Mouse (Mus musculus): ENCODE results near the gene Gbp2. TPM values are rescaled to one million over a fixed set of nuclear protein-coding genes. Genes with fewer than 3 reads are reported as not detected.

Gene Gbp2
- polyA plus RNA-seq (2011; ENCODE audit: insufficient read length, low read depth, missing spikeins) = 17.9 and 27.3 TPM in 2 replicates

- TF ChIP-seq POLR2A (IDR thresholded peaks at IDR 0.05; ENCODE audit: low read depth, low read length) = 0 out of 2 replicates have a peak, but pooled peaks have one; percentile 15
- no peak for TF ChIP-seq CTCF (IDR thresholded peaks at IDR 0.05; ENCODE audit: borderline replicate concordance, insufficient read depth, low read length)
- peak within 1 kb of the TSS; percentile 69 for H3K27ac ChIP-seq (ENCODE audit: insufficient read depth, low read length)
- H3K4me3 ChIP-seq (ENCODE audit: insufficient read depth, low read length) = peak within 1 kb of the TSS; percentile 49
- H3K4me1 ChIP-seq (ENCODE audit: control insufficient read depth, insufficient read depth, low read length) = no peaks in the 10 kb centered on the region
Observed at GRCm38 (mm10) chr3:142620111-142620955, at the start of gene Gbp2. Gbp2 (plus strand) TSS chr3:142620602.

DNA sequence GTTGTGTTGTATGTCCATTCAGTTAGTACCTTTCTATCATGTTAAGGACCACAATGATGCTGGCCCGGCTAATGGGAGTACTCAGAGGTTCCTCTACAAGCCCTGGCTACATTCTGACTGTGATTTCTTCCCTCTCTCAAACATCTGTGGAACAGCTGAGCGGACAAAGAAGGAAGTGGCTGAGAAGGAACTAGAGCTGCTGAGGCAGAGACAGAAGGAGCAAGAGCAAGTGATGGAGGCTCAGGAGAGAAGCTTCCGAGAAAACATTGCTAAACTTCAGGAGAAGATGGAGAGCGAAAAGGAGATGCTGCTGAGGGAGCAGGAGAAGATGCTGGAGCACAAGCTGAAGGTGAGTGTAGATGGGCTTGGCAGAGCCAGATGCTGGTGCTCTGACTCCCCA lies 49.7 kb upstream of the Gbp2 start:
- no peak for TF ChIP-seq CTCF (IDR thresholded peaks at IDR 0.05; ENCODE audit: borderline replicate concordance, insufficient read depth, low read length)
- TF ChIP-seq POLR2A (IDR thresholded peaks at IDR 0.05; ENCODE audit: low read depth, low read length) = no peak
- Histone ChIP-seq H3K4me3 (ENCODE audit: insufficient read depth, low read length) (no peak overlapping the region), H3K27ac (ENCODE audit: insufficient read depth, low read length) (no peak overlapping the region), H3K4me1 (ENCODE audit: control insufficient read depth, insufficient read depth, low read length) (no peaks in the 10 kb centered on the region)

DNA sequence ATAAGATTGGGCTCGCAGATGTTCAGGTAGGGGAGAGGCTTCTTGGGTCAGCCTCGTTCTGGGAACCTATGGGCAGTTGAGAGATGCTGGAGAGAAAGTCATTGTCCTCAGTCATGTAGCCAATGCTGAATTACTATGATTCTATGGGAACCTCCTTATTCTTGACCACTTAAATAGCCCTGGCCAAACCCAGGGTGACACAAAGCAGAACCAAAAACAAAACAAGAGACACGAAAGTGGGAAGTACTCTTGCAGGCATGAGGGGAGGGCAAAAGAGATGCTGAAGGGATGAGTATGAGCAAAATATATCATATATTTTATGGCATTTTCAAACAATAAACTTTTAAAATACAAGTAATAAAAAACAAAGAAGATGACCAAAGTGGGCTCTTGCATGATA lies 43.3 kb upstream of the Gbp2 start:
- TF ChIP-seq POLR2A (IDR thresholded peaks at IDR 0.05; ENCODE audit: low read depth, low read length) = no peak
- no peak for TF ChIP-seq CTCF (IDR thresholded peaks at IDR 0.05; ENCODE audit: borderline replicate concordance, insufficient read depth, low read length)
- Histone ChIP-seq H3K27ac (ENCODE audit: insufficient read depth, low read length) (no peak overlapping the region), H3K4me3 (ENCODE audit: insufficient read depth, low read length) (no peak overlapping the region), H3K4me1 (ENCODE audit: control insufficient read depth, insufficient read depth, low read length) (no peaks in the 10 kb centered on the region)

GRCm38 (mm10) chr3:142578342-142578741 lies 42.1 kb upstream of the Gbp2 start:
- H3K4me1 ChIP-seq (ENCODE audit: control insufficient read depth, insufficient read depth, low read length) = no peaks in the 10 kb centered on the region
- H3K4me3 ChIP-seq (ENCODE audit: insufficient read depth, low read length) = no peak overlapping the region
- H3K27ac ChIP-seq (ENCODE audit: insufficient read depth, low read length) = no peak overlapping the region
- TF ChIP-seq POLR2A (IDR thresholded peaks at IDR 0.05; ENCODE audit: low read depth, low read length) (no peak), CTCF (IDR thresholded peaks at IDR 0.05; ENCODE audit: borderline replicate concordance, insufficient read depth, low read length) (no peak)

- Histone ChIP-seq H3K27ac (ENCODE audit: insufficient read depth, low read length) (no peak overlapping the region), H3K4me1 (ENCODE audit: control insufficient read depth, insufficient read depth, low read length) (no peaks in the 10 kb centered on the region), H3K4me3 (ENCODE audit: insufficient read depth, low read length) (no peak overlapping the region)
- TF ChIP-seq CTCF (IDR thresholded peaks at IDR 0.05; ENCODE audit: borderline replicate concordance, insufficient read depth, low read length) = no peak
- TF ChIP-seq POLR2A (IDR thresholded peaks at IDR 0.05; ENCODE audit: low read depth, low read length) = no peak
Observed at GRCm38 (mm10) chr3:142583067-142583466, 37.3 kb upstream of the Gbp2 start.

GRCm38 (mm10) chr3:142587386-142587785 lies 33.0 kb upstream of the Gbp2 start:
- H3K27ac ChIP-seq (ENCODE audit: insufficient read depth, low read length) = no peak overlapping the region
- no peaks in the 10 kb centered on the region for H3K4me1 ChIP-seq (ENCODE audit: control insufficient read depth, insufficient read depth, low read length)
- H3K4me3 ChIP-seq (ENCODE audit: insufficient read depth, low read length) = no peak overlapping the region
- TF ChIP-seq POLR2A (IDR thresholded peaks at IDR 0.05; ENCODE audit: low read depth, low read length) (no peak), CTCF (IDR thresholded peaks at IDR 0.05; ENCODE audit: borderline replicate concordance, insufficient read depth, low read length) (no peak)

GRCm38 (mm10) chr3:142588888-142589287 lies 31.5 kb upstream of the Gbp2 start:
- H3K4me3 ChIP-seq (ENCODE audit: insufficient read depth, low read length) = no peak overlapping the region
- TF ChIP-seq CTCF (IDR thresholded peaks at IDR 0.05; ENCODE audit: borderline replicate concordance, insufficient read depth, low read length) (no peak), POLR2A (IDR thresholded peaks at IDR 0.05; ENCODE audit: low read depth, low read length) (no peak)

GRCm38 (mm10) chr3:142590431-142591067 lies 29.9 kb upstream of the Gbp2 start:
- no peak overlapping the region for H3K27ac ChIP-seq (ENCODE audit: insufficient read depth, low read length)
- H3K4me1 ChIP-seq (ENCODE audit: control insufficient read depth, insufficient read depth, low read length) = no peaks in the 10 kb centered on the region
- H3K4me3 ChIP-seq (ENCODE audit: insufficient read depth, low read length) = no peak overlapping the region
- no peak for TF ChIP-seq POLR2A (IDR thresholded peaks at IDR 0.05; ENCODE audit: low read depth, low read length)
- TF ChIP-seq CTCF (IDR thresholded peaks at IDR 0.05; ENCODE audit: borderline replicate concordance, insufficient read depth, low read length) = no peak

More at GRCm38 (mm10) chr3:142588888-142589287, 31.5 kb upstream of the Gbp2 start:
- H3K27ac ChIP-seq (ENCODE audit: insufficient read depth, low read length) = no peak overlapping the region
- H3K4me1 ChIP-seq (ENCODE audit: control insufficient read depth, insufficient read depth, low read length) = no peaks in the 10 kb centered on the region

- no peak within 1 kb of the TSS for H3K27ac ChIP-seq (ENCODE audit: insufficient read depth, low read length)
- H3K4me3 ChIP-seq (ENCODE audit: insufficient read depth, low read length) = no peak within 1 kb of the TSS
- no peak for TF ChIP-seq CTCF (IDR thresholded peaks at IDR 0.05; ENCODE audit: borderline replicate concordance, insufficient read depth, low read length)
- TF ChIP-seq POLR2A (IDR thresholded peaks at IDR 0.05; ENCODE audit: low read depth, low read length) = no peak
- H3K4me1 ChIP-seq (ENCODE audit: control insufficient read depth, insufficient read depth, low read length) = no peaks in the 10 kb centered on the region
Observed at GRCm38 (mm10) chr3:142594547-142594946, 25.9 kb upstream of the Gbp2 start, which contains the start of gene Gbp2b. Gbp2b (plus strand) TSS chr3:142594847.

- Histone ChIP-seq H3K4me3 (ENCODE audit: insufficient read depth, low read length) (no peak overlapping the region), H3K4me1 (ENCODE audit: control insufficient read depth, insufficient read depth, low read length) (no peaks in the 10 kb centered on the region), H3K27ac (ENCODE audit: insufficient read depth, low read length) (no peak overlapping the region)
- TF ChIP-seq CTCF (IDR thresholded peaks at IDR 0.05; ENCODE audit: borderline replicate concordance, insufficient read depth, low read length) (no peak), POLR2A (IDR thresholded peaks at IDR 0.05; ENCODE audit: low read depth, low read length) (no peak)
Observed at GRCm38 (mm10) chr3:142597923-142598322, 22.5 kb upstream of the Gbp2 start.
